Mouse (Mus musculus) embryo, embryonic 10.5 days (tissue): ENCODE measurements around the gene Zfp82.

Experiments
- DNase-seq: peaks from one replicate; pipeline ENCODE4 v3.0.0-alpha.2; 2015; ENCODE audit warnings: low spot score

Zfp82 gene

GRCm38 (mm10) chr7:30048126-30048525, 24.6 kb downstream of the Zfp82 start:
- DNase-seq, result no peak

DNA sequence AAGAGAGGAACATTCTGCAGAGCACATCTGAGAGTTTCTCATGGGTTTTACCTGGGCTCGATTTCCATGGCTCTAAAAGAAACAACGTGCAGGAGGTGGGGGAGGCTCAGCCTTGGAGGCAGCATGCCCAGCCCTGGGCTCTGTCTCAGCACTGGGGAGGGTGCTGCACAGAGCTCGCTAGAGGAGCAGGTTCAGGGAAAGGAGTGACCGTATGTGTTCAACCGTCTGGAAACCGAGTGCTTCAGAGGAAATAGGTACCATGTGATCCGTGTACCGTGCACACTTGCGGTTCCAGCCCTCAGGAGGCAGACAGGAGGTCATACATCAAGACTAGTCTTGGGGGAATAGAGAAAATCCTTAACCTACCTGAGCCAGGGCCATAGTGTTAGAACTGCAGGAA, 28.3 kb downstream of the Zfp82 start:
- DNase-seq, result no peak

- no peak for DNase-seq
These were observed 38.4 kb downstream of the Zfp82 start for GRCm38 (mm10) chr7:30034331-30034730.

DNA sequence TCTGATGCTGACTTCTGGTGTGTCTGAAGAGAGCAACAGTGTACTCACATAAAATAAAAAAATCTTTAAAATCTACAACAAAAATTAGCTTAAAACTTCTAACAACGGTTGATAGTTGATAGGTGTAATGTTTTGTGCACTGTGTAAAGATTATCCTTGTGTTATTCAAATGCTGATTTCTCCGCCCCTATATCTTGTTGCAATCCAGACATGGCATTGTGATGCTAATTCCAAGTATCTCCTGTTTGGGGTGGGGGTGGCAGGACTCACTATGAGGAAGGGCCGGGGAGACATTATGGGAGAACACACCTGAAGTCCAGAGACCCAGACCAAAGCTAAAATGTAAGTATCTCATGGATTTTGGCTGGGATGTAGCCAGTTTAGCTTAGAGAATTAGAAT, 41.3 kb downstream of the Zfp82 start:
- DNase-seq, result no peak

- DNase-seq, result no peak
These were observed 42.0 kb downstream of the Zfp82 start for GRCm38 (mm10) chr7:30030677-30031076.

GRCm38 (mm10) chr7:30028572-30028971, 44.1 kb downstream of the Zfp82 start:
- no peak for DNase-seq

DNA sequence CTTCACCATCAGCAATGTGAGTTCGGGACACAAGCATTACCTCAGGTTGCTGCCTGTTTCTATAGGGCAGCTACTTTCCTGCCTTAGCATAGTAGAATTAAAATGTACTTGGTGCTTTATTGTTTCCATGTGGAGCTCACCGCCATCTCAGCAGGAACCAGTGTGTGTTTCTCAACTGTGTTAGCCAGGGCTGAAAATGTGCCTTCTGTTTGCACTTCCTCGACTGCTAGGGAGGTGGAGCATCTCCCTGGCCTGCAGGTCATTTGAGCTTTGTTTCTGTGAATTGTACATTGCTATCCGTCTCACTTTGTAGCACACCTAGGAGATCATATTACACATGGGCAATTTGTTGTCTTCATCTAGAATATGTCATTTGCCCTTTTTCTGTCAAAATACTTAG, 45.4 kb downstream of the Zfp82 start:
- DNase-seq, result no peak

DNA sequence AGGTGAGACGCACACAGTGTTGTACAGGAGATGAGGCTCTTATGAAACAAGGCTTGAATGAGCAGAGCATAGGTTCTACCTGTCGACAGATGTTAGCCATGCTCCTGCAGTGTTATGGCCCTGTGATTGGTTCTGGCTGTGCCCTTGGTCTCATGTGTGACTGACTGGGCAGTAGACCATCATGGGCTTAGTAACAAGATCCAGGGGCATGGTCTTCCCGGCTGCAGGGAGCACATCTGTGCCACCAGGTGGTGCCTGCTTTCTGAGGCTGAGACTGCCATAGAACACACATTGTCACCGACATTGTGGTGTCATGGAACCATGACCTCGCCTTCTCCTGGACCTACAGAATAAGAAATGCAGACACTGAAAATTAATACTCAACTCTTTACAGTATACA, 47.3 kb downstream of the Zfp82 start:
- DNase-seq, result no peak

DNA sequence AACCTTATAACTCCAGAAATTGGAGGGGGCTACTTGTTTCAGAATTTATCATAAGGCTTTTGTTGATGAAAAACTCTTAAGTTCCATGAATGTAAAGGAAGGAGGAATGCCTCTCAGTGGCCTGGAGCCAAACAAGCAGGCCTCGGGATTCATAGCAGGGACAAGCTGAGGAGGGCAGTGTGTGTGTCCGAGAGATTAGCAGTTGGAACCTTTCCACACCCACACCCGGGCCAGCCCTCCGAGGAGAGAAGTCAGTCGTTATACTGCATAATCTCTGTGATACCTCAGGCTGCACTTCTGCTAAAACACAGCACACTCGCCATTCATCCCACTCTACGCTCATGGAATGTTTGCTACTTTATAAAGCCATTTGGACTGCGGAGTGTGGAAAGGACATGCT, 48.9 kb downstream of the Zfp82 start:
- DNase-seq, result no peak

DNA sequence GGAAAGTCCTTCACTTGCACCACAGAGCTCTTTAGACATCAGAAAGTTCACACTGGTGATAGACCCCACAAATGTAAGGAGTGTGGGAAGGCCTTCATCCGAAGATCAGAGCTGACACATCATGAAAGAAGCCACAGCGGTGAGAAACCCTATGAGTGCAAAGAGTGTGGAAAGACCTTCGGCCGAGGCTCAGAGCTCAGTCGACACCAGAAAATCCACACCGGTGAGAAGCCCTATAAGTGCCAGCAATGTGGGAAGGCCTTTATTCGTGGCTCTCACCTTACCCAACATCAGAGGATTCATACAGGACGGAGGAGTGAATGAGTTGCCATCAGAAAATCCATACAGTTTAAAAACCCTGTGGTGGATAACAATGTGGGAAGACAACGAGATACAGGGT, 49.4 kb downstream of the Zfp82 start:
- no peak for DNase-seq

DNA sequence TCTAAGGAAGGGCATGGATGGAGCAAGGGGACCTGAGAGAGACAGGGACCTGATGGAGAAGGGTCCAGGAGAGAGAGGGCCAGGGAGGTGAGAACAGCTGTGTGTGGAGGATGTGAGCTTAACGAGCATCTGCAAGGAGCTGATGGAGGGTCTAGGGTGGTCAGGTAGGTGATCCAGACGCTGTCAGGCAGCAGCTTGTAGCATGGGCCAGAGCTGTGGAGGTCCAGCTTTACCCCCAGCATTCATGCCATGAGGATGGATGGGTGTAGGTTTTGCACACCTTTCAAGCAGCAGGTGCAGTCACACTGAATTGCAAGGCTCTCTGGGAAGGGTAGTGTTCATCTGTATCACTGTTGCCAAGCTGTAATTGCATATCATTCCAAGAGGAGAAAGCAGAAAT, 53.2 kb downstream of the Zfp82 start:
- DNase-seq, result no peak

- DNase-seq, result no peak
These were observed 55.5 kb downstream of the Zfp82 start for GRCm38 (mm10) chr7:30017226-30017625.

DNA sequence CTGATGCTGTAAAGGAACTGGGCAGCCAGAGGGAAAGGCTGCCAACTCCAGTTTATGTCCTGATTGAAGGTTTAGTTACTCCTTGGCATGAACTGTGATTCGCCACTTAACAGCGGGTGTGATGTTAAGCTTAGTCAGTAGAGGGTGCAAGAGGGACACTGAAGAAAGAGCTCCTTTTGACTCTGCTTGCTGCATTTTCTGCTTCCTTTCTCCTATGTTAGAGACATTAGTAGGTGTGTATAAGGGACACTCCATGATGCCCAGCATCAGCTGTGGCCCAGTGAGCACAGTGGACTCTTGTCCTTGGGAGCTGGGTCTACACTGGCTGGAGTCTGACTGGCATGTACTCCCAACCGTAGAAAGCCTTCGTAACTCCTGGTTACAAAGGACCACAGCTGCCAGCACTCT, 59.7 kb downstream of the Zfp82 start:
- peak; percentile 74 for DNase-seq

GRCm38 (mm10) chr7:30010551-30011195, 62.0 kb downstream of the Zfp82 start:
- no peak for DNase-seq

DNA sequence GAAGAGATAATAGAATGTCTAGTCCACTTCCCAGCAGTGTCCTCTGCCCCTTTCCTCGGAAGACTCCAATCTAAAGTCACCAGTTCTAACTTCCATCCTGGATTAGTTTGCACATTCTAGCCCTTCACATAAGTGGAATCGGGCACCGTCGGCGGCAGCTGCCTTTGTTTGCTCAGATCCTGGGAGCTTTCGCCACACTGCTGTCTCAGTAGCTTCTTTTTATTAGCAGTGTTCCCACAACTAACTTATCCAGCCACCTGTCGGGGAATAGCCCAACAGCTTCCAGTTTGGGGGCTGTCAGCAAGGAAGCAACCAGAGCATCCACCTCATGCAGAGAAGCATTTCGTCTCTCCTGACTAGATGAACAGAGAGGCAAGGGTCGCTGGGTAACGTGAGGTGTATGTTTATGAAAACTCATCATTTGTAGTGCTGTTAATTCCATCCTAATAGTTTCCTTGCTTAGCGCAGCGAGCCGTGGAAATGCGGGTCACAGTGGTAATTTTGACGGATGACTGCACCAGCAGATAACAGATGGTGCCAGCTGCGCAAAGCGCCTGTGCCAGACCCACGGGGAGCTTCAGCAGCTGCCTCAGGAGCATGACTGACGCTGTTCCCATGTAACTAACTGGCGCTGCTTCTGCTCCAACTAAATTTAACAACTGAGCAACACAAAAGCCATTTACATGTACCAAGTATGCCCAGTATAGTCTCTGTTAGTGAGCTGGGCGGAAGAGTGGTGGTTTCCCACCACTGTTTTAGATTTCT, 63.2 kb downstream of the Zfp82 start:
- peak; percentile 12 for DNase-seq

DNA sequence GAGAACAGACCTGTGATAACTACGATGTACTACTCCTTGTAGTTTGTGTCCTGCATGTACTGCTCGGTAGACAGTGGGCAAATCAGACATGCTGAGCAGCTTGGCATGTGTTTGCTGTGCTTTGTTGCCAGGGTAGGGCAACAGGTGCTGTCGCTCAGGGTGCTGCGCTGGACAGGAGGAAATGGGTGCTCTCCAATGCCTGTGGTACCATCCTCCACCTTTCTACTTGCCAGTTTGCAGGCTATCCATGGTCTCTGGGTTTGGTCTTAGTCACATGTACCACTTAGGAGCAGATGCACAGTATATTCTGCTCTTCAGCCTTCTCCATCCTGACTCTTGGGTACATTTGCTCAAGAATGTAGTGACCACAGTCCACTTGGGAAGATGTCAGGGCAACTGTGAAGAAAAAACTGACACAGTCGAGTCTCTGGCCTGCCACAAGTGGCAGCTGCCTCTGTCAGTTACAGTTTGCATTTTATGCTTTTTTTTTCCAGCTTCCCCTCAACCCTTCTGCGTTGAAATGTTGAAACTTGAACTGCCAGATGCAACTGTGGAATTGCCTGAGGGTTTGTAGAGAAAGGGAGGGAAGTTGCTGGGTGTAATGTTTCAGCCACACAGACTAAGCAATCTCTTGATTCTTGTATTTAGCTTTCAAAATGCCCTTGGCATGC, 64.5 kb downstream of the Zfp82 start:
- DNase-seq, result peak; percentile 34

- DNase-seq, result no peak
These were observed 65.1 kb downstream of the Zfp82 start for GRCm38 (mm10) chr7:30007601-30008000.
